Mouse (Mus musculus) midbrain, postnatal 0 days (tissue): Measurements from ENCODE around the gene Ap4e1. TPM values are rescaled to one million over a fixed set of nuclear protein-coding genes. Genes with fewer than 3 reads are reported as not detected.

Experiments
- ATAC-seq: fragments of 200-750 bp; cut with Nextera tagmentation; 2 replicates; pipeline ENCODE4 v1.8.0; 2017; ENCODE audit warnings: moderate number of reproducible peaks, mild to moderate bottlenecking, moderate TSS enrichment, moderate library complexity; ENCODE audit not compliant: low FRiP score
- DNase-seq: peaks from one replicate; pipeline ENCODE4 v3.0.0-alpha.2; 2015; ENCODE audit warnings: low spot score
- H3K27ac ChIP-seq: fragments of 300-500 bp; sonication (generic); 2 replicates; pipeline ENCODE4 v1.5.1; 2014; ENCODE audit warnings: low read depth, mild to moderate bottlenecking, low read length, mixed read lengths
- H3K27me3 ChIP-seq: fragments of 300-500 bp; sonication (generic); 2 replicates; pipeline ENCODE4 v1.6.1; 2014; ENCODE audit warnings: low read length, control low read depth, mixed read lengths; ENCODE audit not compliant: insufficient read depth
- H3K36me3 ChIP-seq: fragments of 300-500 bp; sonication (generic); 2 replicates; pipeline ENCODE4 v1.6.1; 2014; ENCODE audit warnings: low read length, control low read depth, mixed read lengths; ENCODE audit not compliant: insufficient read depth
- H3K4me1 ChIP-seq: fragments of 300-500 bp; sonication (generic); 2 replicates; pipeline ENCODE4 v1.6.1; 2014; ENCODE audit warnings: mild to moderate bottlenecking, control low read depth, antibody characterized with exemption, low read length, mixed read lengths; ENCODE audit not compliant: insufficient read depth
- H3K4me2 ChIP-seq: fragments of 300-500 bp; sonication (generic); 2 replicates; pipeline ENCODE4 v1.6.1; 2014; ENCODE audit warnings: low read depth, mild to moderate bottlenecking, low read length, mixed read lengths; ENCODE audit not compliant: poor library complexity, severe bottlenecking
- H3K4me3 ChIP-seq: fragments of 300-500 bp; sonication (generic); 2 replicates; pipeline ENCODE4 v1.5.1; 2014; ENCODE audit warnings: low read depth, mild to moderate bottlenecking, low read length, moderate library complexity
- H3K9ac ChIP-seq: fragments of 300-500 bp; sonication (generic); replicated peaks from 2 replicates; pipeline ENCODE4 v1.6.1; 2014; ENCODE audit warnings: mild to moderate bottlenecking, low read length, moderate library complexity, mixed read lengths; ENCODE audit not compliant: poor library complexity, severe bottlenecking
- H3K9me3 ChIP-seq: fragments of 300-500 bp; sonication (generic); 2 replicates; pipeline ENCODE4 v1.6.1; 2016; ENCODE audit warnings: low read length, control low read depth
- CTCF ChIP-seq: IDR thresholded peaks from 2 replicates; pipeline ENCODE4 v1.5.1; 2016; ENCODE audit warnings: antibody characterized with exemption, mild to moderate bottlenecking
- WGBS: fragments of 180-500 bp; shearing (Covaris S2); extraction: QIAGEN DNeasy Blood & Tissue Kit; methylation state at CpG from one replicate; pipeline ENCODE4 v1.1.7; 2014; 5-methylcytosine and 5-hydroxymethylcytosine counted together
- polyA plus RNA-seq: library from polyadenylated mRNA; unstranded; fragments of >200 nt; fragmentation: Nextera tagmentation; extraction: Ambion mirVana; gene quantifications from 2 replicates; pipeline ENCODE4 v1.2.1, GENCODE M21; 2015
- total RNA-seq: library from RNA; depleted of rRNA; stranded (reverse); fragments of >200 nt; gene quantifications from 2 replicates; pipeline ENCODE4 v1.2.3, GENCODE M21; 2014

Gene Ap4e1
- total and polyA plus RNA-seq, 2 experiments from 2014 or later: 7.0 to 13.1 TPM

- Histone ChIP-seq H3K36me3 (no peaks in the 10 kb centered on the region), H3K9ac (no peak overlapping the region), H3K4me1 (no peaks in the 10 kb centered on the region), H3K27me3 (no peaks in the 10 kb centered on the region), H3K4me2 (no peak overlapping the region), H3K9me3 (no peaks in the 10 kb centered on the region), H3K27ac (no peak overlapping the region), H3K4me3 (no peak overlapping the region)
- 86% methylated on average over 6 of the region's 6 CpGs for WGBS
- TF ChIP-seq CTCF: no peak
- ATAC-seq (no peak), DNase-seq (no peak)
Observed at GRCm38 (mm10) chr2:126994384-126995166, 13.9 kb upstream of the Ap4e1 start.

DNA sequence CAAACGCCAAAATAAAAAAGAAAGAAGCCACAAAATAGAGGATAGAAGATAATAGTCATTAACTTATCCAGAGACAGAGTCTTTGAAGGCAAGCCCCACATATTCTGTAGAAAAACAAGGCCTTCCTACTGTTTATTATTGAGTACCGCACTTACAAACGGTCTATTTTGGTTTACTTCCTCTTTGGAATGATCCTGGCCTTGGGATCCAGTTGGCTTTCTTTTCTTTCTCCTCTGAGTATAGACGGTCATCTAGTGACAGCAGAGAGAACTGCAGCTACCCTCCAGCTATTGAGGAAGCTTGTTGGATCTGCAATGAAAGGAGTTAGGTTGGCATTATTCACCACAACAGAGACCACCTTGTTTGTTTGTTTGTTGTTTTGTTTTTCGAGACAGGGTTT, 11.8 kb upstream of the Ap4e1 start:
- Histone ChIP-seq H3K4me1 (no peaks in the 10 kb centered on the region), H3K9ac (no peak overlapping the region), H3K27ac (no peak overlapping the region), H3K4me2 (no peak overlapping the region), H3K9me3 (no peaks in the 10 kb centered on the region), H3K4me3 (no peak overlapping the region), H3K36me3 (no peaks in the 10 kb centered on the region), H3K27me3 (no peaks in the 10 kb centered on the region)
- ATAC-seq (peak; percentile 47; the same call in 1 of the 2 replicates), DNase-seq (peak; percentile 78)
- peak; percentile 86 for TF ChIP-seq CTCF
- 29% methylated on average over 5 of the region's 5 CpGs for WGBS

DNA sequence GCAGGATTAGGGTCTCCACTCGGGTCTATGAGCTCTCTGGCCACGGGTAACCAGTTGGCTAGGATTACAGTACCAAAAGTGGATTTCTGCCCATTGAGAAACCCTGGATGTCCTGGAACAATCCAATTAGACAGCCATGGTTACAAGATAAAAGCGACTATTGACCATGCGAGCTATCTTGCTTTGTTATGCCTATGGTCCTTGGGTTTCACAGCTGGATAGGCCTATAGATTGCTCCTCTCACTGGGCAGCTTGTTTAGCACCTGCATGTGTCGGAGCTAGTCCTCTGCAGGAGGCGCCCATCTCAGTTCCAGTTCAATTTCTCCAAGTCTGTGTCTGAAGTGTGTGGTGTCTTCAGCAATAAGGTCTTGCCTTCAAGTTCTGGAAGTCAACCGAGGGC, 10.3 kb upstream of the Ap4e1 start:
- Histone ChIP-seq H3K36me3 (no peaks in the 10 kb centered on the region), H3K4me3 (no peak overlapping the region), H3K27ac (no peak overlapping the region), H3K4me1 (no peaks in the 10 kb centered on the region), H3K27me3 (no peaks in the 10 kb centered on the region), H3K9me3 (no peaks in the 10 kb centered on the region), H3K4me2 (no peak overlapping the region), H3K9ac (no peak overlapping the region)
- 32% methylated on average over 7 of the region's 7 CpGs for WGBS
- ATAC-seq: no peak
- TF ChIP-seq CTCF: no peak
- no peak for DNase-seq

- Histone ChIP-seq H3K4me1 (no peaks in the 10 kb centered on the region), H3K4me2 (no peak overlapping the region), H3K36me3 (no peaks in the 10 kb centered on the region), H3K9me3 (no peaks in the 10 kb centered on the region), H3K27ac (no peak overlapping the region), H3K9ac (no peak overlapping the region), H3K4me3 (no peak overlapping the region), H3K27me3 (no peaks in the 10 kb centered on the region)
- 85% methylated on average over 8 of the region's 8 CpGs for WGBS
- no peak for TF ChIP-seq CTCF
- no peak for ATAC-seq
- DNase-seq: no peak
Observed at GRCm38 (mm10) chr2:127000406-127001324, 7.9 kb upstream of the Ap4e1 start.

GRCm38 (mm10) chr2:127004046-127004445, 4.5 kb upstream of the Ap4e1 start:
- Histone ChIP-seq H3K4me3 (no peak overlapping the region), H3K27ac (no peak overlapping the region), H3K9ac (no peak overlapping the region), H3K27me3 (no peaks in the 10 kb centered on the region), H3K36me3 (no peaks in the 10 kb centered on the region), H3K9me3 (no peaks in the 10 kb centered on the region), H3K4me1 (no peaks in the 10 kb centered on the region), H3K4me2 (no peak overlapping the region)
- DNase-seq (no peak), ATAC-seq (no peak)
- no peak for TF ChIP-seq CTCF
- WGBS: 89% methylated on average over 7 of the region's 7 CpGs
